Mouse (Mus musculus): ENCODE data around the gene Cfap298. TPM values are rescaled to one million over a fixed set of nuclear protein-coding genes. Genes with fewer than 3 reads are reported as not detected.

The Cfap298 gene
- polyA plus RNA-seq (2012; rRNA removed) (6.4 and 11.5 TPM in 2 replicates), polyA plus RNA-seq (2014; fragmentation: Nextera tagmentation; extraction: Ambion mirVana) (18.4 and 21.9 TPM in 2 replicates)

DNA sequence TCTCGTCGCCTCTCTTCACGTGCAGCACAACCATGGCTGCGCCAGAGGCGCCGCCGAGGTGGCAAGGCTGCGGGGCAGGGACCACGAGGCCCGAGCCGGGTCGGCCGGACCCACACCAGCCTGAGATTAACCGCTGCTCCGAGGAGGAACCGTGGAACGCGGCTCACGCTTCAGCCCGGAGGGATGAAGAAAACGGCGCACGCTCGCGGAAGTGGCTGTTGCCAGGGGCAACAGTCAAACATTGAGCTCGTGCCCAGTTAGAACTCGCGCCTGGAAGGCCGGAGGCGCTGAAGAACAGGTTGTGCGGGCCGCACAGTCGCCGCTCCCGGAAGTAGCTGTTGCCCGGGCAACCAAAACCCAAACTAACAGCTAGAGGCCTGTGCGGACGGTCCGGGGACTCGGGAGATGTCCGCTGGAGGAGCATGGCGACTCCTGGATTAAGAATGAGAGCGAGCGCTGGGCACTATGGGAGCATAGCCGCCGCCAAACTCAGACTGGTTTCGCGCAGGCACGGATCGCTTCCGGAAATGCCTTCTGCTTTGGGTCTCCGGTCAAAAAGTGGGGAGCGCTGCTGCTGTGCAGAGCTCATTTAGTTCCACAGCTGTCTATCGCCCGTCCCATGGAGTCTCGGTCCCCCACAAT lies at the start of gene Cfap298:
Gene Cfap298, minus strand, starts transcription at position 428 of the 642 bp plus-strand sequence.
- Histone ChIP-seq H3K4me3 (ENCODE audit: insufficient read depth in 1 of 2, low read depth in 2 of 2, low read length in 2 of 2) (peak within 1 kb of the TSS; percentile 93 to 96), H3K36me3 (replicated peaks; ENCODE audit: control insufficient read depth, insufficient read depth, low read depth) (peaks cover 9% of the 10 kb centered on the region), H3K9ac (replicated peaks) (peak within 1 kb of the TSS; percentile 88), H3K4me2 (ENCODE audit: low read depth) (peak within 1 kb of the TSS; percentile 95), H3K4me1 (replicated peaks; ENCODE audit: control insufficient read depth in 2 of 2, insufficient read depth in 2 of 2, low read length in 1 of 2) (no peaks in the 10 kb centered on the region; a peak in 1 of 4 replicates), H3K9me3 (ENCODE audit: control insufficient read depth, low read length) (no peaks in the 10 kb centered on the region), H3K27ac (peak within 1 kb of the TSS; percentile 68), H3K27me3 (ENCODE audit: control insufficient read depth, insufficient read depth, low read length) (no peaks in the 10 kb centered on the region)
- TF ChIP-seq EP300 (IDR thresholded peaks at IDR 0.05; ENCODE audit: low read depth) = no peak
- no peak for TF ChIP-seq CTCF (IDR thresholded peaks at IDR 0.05; ENCODE audit: low read depth)
- DNase-seq (ENCODE audit: low read depth in 3 of 3, low spot score in 3 of 3) = peak; percentile 89 to 94 (median 91)
- ATAC-seq (ENCODE audit: insufficient read depth) = peak; percentile 94
- under 1% methylated on average over 56 of the region's 56 CpGs for WGBS (ENCODE audit: insufficient replicate concordance)

DNA sequence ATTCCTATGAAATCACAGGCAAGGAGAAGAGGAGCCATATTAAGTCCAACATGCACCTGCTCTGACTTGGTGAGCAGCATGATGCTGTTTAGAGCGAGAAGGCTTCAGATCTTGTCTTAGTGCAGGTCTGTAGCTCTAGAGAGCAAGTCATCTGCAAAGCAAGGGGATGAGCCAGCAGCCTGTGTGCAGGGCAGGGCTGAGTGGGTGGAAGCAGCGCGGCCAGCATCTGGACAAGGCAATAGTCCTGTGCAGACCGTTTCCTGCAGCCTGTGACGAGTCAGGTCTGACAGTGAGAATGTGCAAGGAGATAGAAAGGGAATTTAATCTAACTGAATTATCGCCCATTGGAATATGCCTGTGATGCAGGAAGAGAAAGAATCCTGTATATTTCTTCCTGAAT lies 36.1 kb upstream of the Cfap298 start:
- Histone ChIP-seq H3K9ac (replicated peaks) (no peak overlapping the region), H3K9me3 (ENCODE audit: control insufficient read depth, low read length) (no peaks in the 10 kb centered on the region), H3K27ac (no peak overlapping the region), H3K4me2 (ENCODE audit: low read depth) (no peak overlapping the region), H3K4me3 (ENCODE audit: insufficient read depth in 1 of 2, low read depth in 2 of 2, low read length in 2 of 2) (no peak overlapping the region), H3K27me3 (ENCODE audit: control insufficient read depth, insufficient read depth, low read length) (no peaks in the 10 kb centered on the region), H3K4me1 (replicated peaks; ENCODE audit: control insufficient read depth in 2 of 2, insufficient read depth in 2 of 2, low read length in 1 of 2) (peaks cover 0 to 2% of the 10 kb centered on the region in 2 experiments; a peak in 1 of 4 replicates), H3K36me3 (replicated peaks; ENCODE audit: control insufficient read depth, insufficient read depth, low read depth) (peaks cover 41% of the 10 kb centered on the region)
- TF ChIP-seq EP300 (IDR thresholded peaks at IDR 0.05; ENCODE audit: low read depth) (no peak), CTCF (IDR thresholded peaks at IDR 0.05; ENCODE audit: low read depth) (no peak)
- ATAC-seq (ENCODE audit: insufficient read depth) = no peak
- no peak for DNase-seq (ENCODE audit: low read depth in 3 of 3, low spot score in 3 of 3)
- WGBS (ENCODE audit: insufficient replicate concordance) = 88% methylated on average over 6 of the region's 6 CpGs

DNA sequence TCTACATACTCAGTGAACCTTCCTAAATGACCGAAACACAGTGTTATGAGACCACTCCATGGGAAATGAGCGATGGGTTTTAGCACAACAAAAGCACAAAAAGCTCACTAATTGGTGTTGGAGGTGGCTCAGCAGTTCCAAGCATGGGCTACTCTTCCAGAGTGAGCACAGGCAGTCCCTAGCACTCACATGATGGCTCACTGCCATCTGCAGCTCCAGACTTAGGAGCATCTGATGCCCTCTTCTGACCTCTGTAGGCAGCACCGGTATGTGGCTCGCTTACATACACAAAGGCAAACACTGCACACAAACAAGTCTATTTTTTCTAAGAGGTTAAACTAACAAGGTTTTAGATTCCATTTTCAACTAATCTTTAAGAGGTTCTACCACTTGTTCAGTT lies 31.3 kb upstream of the Cfap298 start:
- ATAC-seq (ENCODE audit: insufficient read depth) (no peak), DNase-seq (ENCODE audit: low read depth in 3 of 3, low spot score in 3 of 3) (no peak)
- no peaks in the 10 kb centered on the region for H3K9me3 ChIP-seq (ENCODE audit: control insufficient read depth, low read length)
- 87% methylated on average over 4 of the region's 4 CpGs for WGBS (ENCODE audit: insufficient replicate concordance)
- TF ChIP-seq CTCF (IDR thresholded peaks at IDR 0.05; ENCODE audit: low read depth) (peak; percentile 40), EP300 (IDR thresholded peaks at IDR 0.05; ENCODE audit: low read depth) (no peak)
- H3K9ac ChIP-seq (replicated peaks) = no peak overlapping the region
- H3K4me1 ChIP-seq (replicated peaks; ENCODE audit: control insufficient read depth in 2 of 2, insufficient read depth in 2 of 2, low read length in 1 of 2) = peaks cover 21 to 26% of the 10 kb centered on the region in 2 experiments
- H3K36me3 ChIP-seq (replicated peaks; ENCODE audit: control insufficient read depth, insufficient read depth, low read depth) = peaks cover 47% of the 10 kb centered on the region
- H3K27ac ChIP-seq = no peak overlapping the region; the same call in 1 of the 2 replicates
- H3K4me3 ChIP-seq (ENCODE audit: insufficient read depth in 1 of 2, low read depth in 2 of 2, low read length in 2 of 2) = no peak overlapping the region
- no peaks in the 10 kb centered on the region for H3K27me3 ChIP-seq (ENCODE audit: control insufficient read depth, insufficient read depth, low read length)
- H3K4me2 ChIP-seq (ENCODE audit: low read depth) = no peak overlapping the region

DNA sequence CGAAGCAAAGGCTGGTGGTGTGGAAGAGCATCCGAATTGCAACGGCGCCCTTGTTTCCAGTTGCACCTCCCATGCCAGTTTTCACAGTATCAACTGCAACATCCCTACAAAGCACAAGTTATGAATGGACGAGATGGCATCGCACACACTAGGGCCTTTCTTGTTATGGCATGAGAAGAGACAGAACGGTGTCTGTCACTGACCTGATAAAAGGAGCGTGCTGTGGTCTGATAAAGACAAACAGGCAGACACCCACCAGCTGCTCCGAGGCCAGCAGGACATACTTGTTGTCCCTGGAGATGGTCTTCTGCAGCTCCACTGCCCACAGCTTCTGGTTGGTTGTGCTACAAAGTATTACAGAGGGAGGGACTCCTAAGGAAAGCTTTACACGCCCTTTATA lies 29.4 kb upstream of the Cfap298 start:
- no peaks in the 10 kb centered on the region for H3K9me3 ChIP-seq (ENCODE audit: control insufficient read depth, low read length)
- peak overlapping the region; percentile 53 for H3K4me2 ChIP-seq (ENCODE audit: low read depth)
- peak; percentile 81 to 87 (median 81) for DNase-seq (ENCODE audit: low read depth in 3 of 3, low spot score in 3 of 3)
- H3K9ac ChIP-seq (replicated peaks) = peak overlapping the region; percentile 45
- peak overlapping the region in 1 of 2 experiments; percentile 8; a peak in 1 of 4 replicates for H3K4me3 ChIP-seq (ENCODE audit: insufficient read depth in 1 of 2, low read depth in 2 of 2, low read length in 2 of 2)
- ATAC-seq (ENCODE audit: insufficient read depth) = peak; percentile 99
- 22% methylated on average over 10 of the region's 10 CpGs for WGBS (ENCODE audit: insufficient replicate concordance)
- TF ChIP-seq CTCF (IDR thresholded peaks at IDR 0.05; ENCODE audit: low read depth) = no peak
- TF ChIP-seq EP300 (IDR thresholded peaks at IDR 0.05; ENCODE audit: low read depth) = peak; percentile 93
- H3K4me1 ChIP-seq (replicated peaks; ENCODE audit: control insufficient read depth in 2 of 2, insufficient read depth in 2 of 2, low read length in 1 of 2) = peaks cover 21 to 26% of the 10 kb centered on the region in 2 experiments
- peak overlapping the region; percentile 90 for H3K27ac ChIP-seq
- no peaks in the 10 kb centered on the region for H3K27me3 ChIP-seq (ENCODE audit: control insufficient read depth, insufficient read depth, low read length)
- H3K36me3 ChIP-seq (replicated peaks; ENCODE audit: control insufficient read depth, insufficient read depth, low read depth) = peaks cover 50% of the 10 kb centered on the region

DNA sequence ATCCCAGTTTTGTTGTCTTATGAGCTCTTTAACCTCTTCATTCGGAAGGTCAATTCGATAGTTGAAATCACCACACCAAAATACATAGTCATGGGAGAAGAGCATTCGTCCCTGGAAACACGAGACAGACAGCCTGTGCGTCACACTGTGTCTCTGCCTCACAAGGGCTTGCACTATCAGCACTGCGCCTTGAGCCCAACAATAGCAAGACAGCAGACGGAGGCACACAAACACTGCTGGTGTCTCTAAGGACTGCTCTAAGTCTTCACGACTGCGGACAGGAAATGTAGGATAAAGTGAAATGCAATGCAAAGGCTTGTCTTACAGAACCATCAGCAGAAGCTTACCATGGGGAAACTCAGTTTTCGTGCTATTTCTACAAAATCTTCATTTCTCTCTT lies 29.0 kb upstream of the Cfap298 start:
- Histone ChIP-seq H3K4me2 (ENCODE audit: low read depth) (peak overlapping the region; percentile 53), H3K27ac (peak overlapping the region; percentile 90), H3K27me3 (ENCODE audit: control insufficient read depth, insufficient read depth, low read length) (no peaks in the 10 kb centered on the region), H3K4me3 (ENCODE audit: insufficient read depth in 1 of 2, low read depth in 2 of 2, low read length in 2 of 2) (peak overlapping the region in 1 of 2 experiments; percentile 8; a peak in 1 of 4 replicates), H3K4me1 (replicated peaks; ENCODE audit: control insufficient read depth in 2 of 2, insufficient read depth in 2 of 2, low read length in 1 of 2) (peaks cover 21 to 26% of the 10 kb centered on the region in 2 experiments), H3K9ac (replicated peaks) (peak overlapping the region; percentile 45; the same call in 1 of the 2 replicates), H3K9me3 (ENCODE audit: control insufficient read depth, low read length) (no peaks in the 10 kb centered on the region), H3K36me3 (replicated peaks; ENCODE audit: control insufficient read depth, insufficient read depth, low read depth) (peaks cover 50% of the 10 kb centered on the region)
- no peak for TF ChIP-seq EP300 (IDR thresholded peaks at IDR 0.05; ENCODE audit: low read depth)
- no peak for TF ChIP-seq CTCF (IDR thresholded peaks at IDR 0.05; ENCODE audit: low read depth)
- ATAC-seq (ENCODE audit: insufficient read depth) (peak; percentile 77), DNase-seq (ENCODE audit: low read depth in 3 of 3, low spot score in 3 of 3) (peak in 2 of 3 experiments; percentile 20 to 26)
- 53% methylated on average over 10 of the region's 10 CpGs for WGBS (ENCODE audit: insufficient replicate concordance)
